Mouse (Mus musculus) embryonic facial prominence, embryonic 12.5 days (tissue): Measurements from ENCODE around the gene Ruvbl1. TPM values are rescaled to one million over a fixed set of nuclear protein-coding genes. Genes with fewer than 3 reads are reported as not detected.

Source experiments
- ATAC-seq: fragments of 200-750 bp; cut with Nextera tagmentation; 2 replicates; pipeline ENCODE4 v1.8.0; 2017; ENCODE audit not compliant: insufficient number of reproducible peaks, insufficient read depth, low FRiP score, low TSS enrichment
- H3K27ac ChIP-seq: fragments of 300-500 bp; sonication (generic); 2 replicates; pipeline ENCODE4 v1.5.1; 2016; ENCODE audit warnings: mild to moderate bottlenecking
- H3K27me3 ChIP-seq: fragments of 300-500 bp; sonication (generic); 2 replicates; pipeline ENCODE4 v1.6.1; 2016; ENCODE audit warnings: mild to moderate bottlenecking, moderate library complexity
- H3K36me3 ChIP-seq: fragments of 300-500 bp; sonication (generic); 2 replicates; pipeline ENCODE4 v1.6.1; 2016; ENCODE audit warnings: mild to moderate bottlenecking
- H3K4me1 ChIP-seq: fragments of 300-500 bp; sonication (generic); 2 replicates; pipeline ENCODE4 v1.6.1; 2016
- H3K4me2 ChIP-seq: fragments of 300-500 bp; sonication (generic); replicated peaks from 2 replicates; pipeline ENCODE4 v1.6.1; 2016; ENCODE audit warnings: mild to moderate bottlenecking, moderate library complexity
- H3K4me3 ChIP-seq: fragments of 300-500 bp; sonication (generic); 2 replicates; pipeline ENCODE4 v1.5.1; 2016; ENCODE audit warnings: mild to moderate bottlenecking
- H3K9ac ChIP-seq: fragments of 300-500 bp; sonication (generic); 2 replicates; pipeline ENCODE4 v1.6.1; 2016; ENCODE audit warnings: mild to moderate bottlenecking, moderate library complexity
- H3K9me3 ChIP-seq: fragments of 300-500 bp; sonication (generic); 2 replicates; pipeline ENCODE4 v1.6.1; 2016; ENCODE audit warnings: mild to moderate bottlenecking, moderate library complexity
- WGBS: fragments of 180-500 bp; shearing (Covaris S2); methylation state at CpG from one replicate; pipeline ENCODE4 v1.1.7; 2016; 5-methylcytosine and 5-hydroxymethylcytosine counted together
- polyA plus RNA-seq: library from polyadenylated mRNA; unstranded; fragments of >200 nt; fragmentation: Nextera tagmentation; extraction: Ambion mirVana; gene quantifications from 2 replicates; pipeline ENCODE4 v1.2.1, GENCODE M21; 2016

Gene Ruvbl1
- polyA plus RNA-seq, 1 experiment from 2014 or later, result 154 TPM

- Histone ChIP-seq H3K4me3 (no peak overlapping the region), H3K4me1 (peaks cover 5% of the 10 kb centered on the region; the same call in 1 of the 2 replicates), H3K36me3 (no peaks in the 10 kb centered on the region), H3K27me3 (no peaks in the 10 kb centered on the region), H3K27ac (no peak overlapping the region), H3K9ac (no peak overlapping the region), H3K9me3 (no peaks in the 10 kb centered on the region), H3K4me2 (no peak overlapping the region)
- 74% methylated on average over 3 of the region's 3 CpGs for WGBS
- no peak for ATAC-seq
Observed at GRCm38 (mm10) chr6:88523043-88523442, 57.8 kb downstream of the Ruvbl1 start.

GRCm38 (mm10) chr6:88523451-88523850 lies 58.2 kb downstream of the Ruvbl1 start:
- Histone ChIP-seq H3K4me2 (no peak overlapping the region), H3K27ac (no peak overlapping the region), H3K4me1 (peaks cover 5% of the 10 kb centered on the region; the same call in 1 of the 2 replicates), H3K9me3 (no peaks in the 10 kb centered on the region), H3K4me3 (no peak overlapping the region), H3K9ac (no peak overlapping the region), H3K27me3 (no peaks in the 10 kb centered on the region; the same call in 1 of the 2 replicates), H3K36me3 (no peaks in the 10 kb centered on the region)
- 92% methylated on average over 3 of the region's 3 CpGs for WGBS
- no peak for ATAC-seq

GRCm38 (mm10) chr6:88524056-88524455 lies 58.8 kb downstream of the Ruvbl1 start:
- Histone ChIP-seq H3K4me2 (no peak overlapping the region), H3K9ac (no peak overlapping the region), H3K27ac (no peak overlapping the region), H3K9me3 (no peaks in the 10 kb centered on the region), H3K36me3 (no peaks in the 10 kb centered on the region), H3K4me1 (peaks cover 5% of the 10 kb centered on the region; the same call in 1 of the 2 replicates), H3K27me3 (no peaks in the 10 kb centered on the region; the same call in 1 of the 2 replicates), H3K4me3 (no peak overlapping the region)
- ATAC-seq, result no peak
- 85% methylated on average over 4 of the region's 4 CpGs for WGBS

GRCm38 (mm10) chr6:88530306-88530705 lies 65.1 kb downstream of the Ruvbl1 start:
- H3K4me3 ChIP-seq, result no peak overlapping the region
- H3K4me2 ChIP-seq, result no peak overlapping the region
- no peak for ATAC-seq
- H3K27me3 ChIP-seq, result no peaks in the 10 kb centered on the region; the same call in 1 of the 2 replicates
- H3K27ac ChIP-seq, result no peak overlapping the region
- H3K9me3 ChIP-seq, result no peaks in the 10 kb centered on the region
- H3K4me1 ChIP-seq, result no peaks in the 10 kb centered on the region
- no peaks in the 10 kb centered on the region for H3K36me3 ChIP-seq
- H3K9ac ChIP-seq, result no peak overlapping the region

GRCm38 (mm10) chr6:88540093-88540755 lies 75.0 kb downstream of the Ruvbl1 start:
- ATAC-seq, result no peak
- Histone ChIP-seq H3K4me1 (no peaks in the 10 kb centered on the region), H3K9me3 (no peaks in the 10 kb centered on the region), H3K27me3 (peaks cover 17% of the 10 kb centered on the region), H3K4me2 (no peak overlapping the region), H3K9ac (no peak overlapping the region), H3K36me3 (no peaks in the 10 kb centered on the region), H3K27ac (no peak overlapping the region), H3K4me3 (no peak overlapping the region)
- WGBS, result 69% methylated on average over 2 of the region's 2 CpGs

- ATAC-seq, result no peak
- 75% methylated on average over 3 of the region's 3 CpGs for WGBS
Observed at GRCm38 (mm10) chr6:88544241-88544640, 79.0 kb downstream of the Ruvbl1 start.

GRCm38 (mm10) chr6:88544644-88545396 lies 79.6 kb downstream of the Ruvbl1 start:
- WGBS, result 37% methylated on average over 11 of the region's 11 CpGs
- H3K4me1 ChIP-seq, result no peaks in the 10 kb centered on the region
- ATAC-seq, result no peak
- H3K4me3 ChIP-seq, result no peak overlapping the region
- H3K9ac ChIP-seq, result no peak overlapping the region
- no peak overlapping the region for H3K4me2 ChIP-seq
- H3K27ac ChIP-seq, result no peak overlapping the region
- H3K27me3 ChIP-seq, result peaks cover 42% of the 10 kb centered on the region
- H3K36me3 ChIP-seq, result no peaks in the 10 kb centered on the region
- H3K9me3 ChIP-seq, result no peaks in the 10 kb centered on the region

More at GRCm38 (mm10) chr6:88544241-88544640, 79.0 kb downstream of the Ruvbl1 start:
- Histone ChIP-seq H3K4me3 (no peak overlapping the region), H3K9me3 (no peaks in the 10 kb centered on the region), H3K36me3 (no peaks in the 10 kb centered on the region), H3K27me3 (peaks cover 42% of the 10 kb centered on the region), H3K4me1 (no peaks in the 10 kb centered on the region), H3K4me2 (no peak overlapping the region), H3K27ac (no peak overlapping the region), H3K9ac (no peak overlapping the region)

- 22% methylated on average over 10 of the region's 10 CpGs for WGBS
- peaks cover 42% of the 10 kb centered on the region for H3K27me3 ChIP-seq
- H3K4me1 ChIP-seq, result no peaks in the 10 kb centered on the region
- ATAC-seq, result no peak
- H3K4me3 ChIP-seq, result no peak overlapping the region
- no peak overlapping the region for H3K4me2 ChIP-seq
- H3K27ac ChIP-seq, result no peak overlapping the region
- no peaks in the 10 kb centered on the region for H3K9me3 ChIP-seq
- H3K9ac ChIP-seq, result no peak overlapping the region
- H3K36me3 ChIP-seq, result no peaks in the 10 kb centered on the region
Observed at GRCm38 (mm10) chr6:88545397-88545790, 80.2 kb downstream of the Ruvbl1 start.

Other genes starting within 250 kb of the Ruvbl1 start
- gene Dnajb8, start 243.1 kb upstream of the Ruvbl1 start, polyA plus RNA-seq, result not detected in 2 replicates
- gene Eefsec, start 18.9 kb upstream of the Ruvbl1 start, polyA plus RNA-seq, result 37.2 and 38.1 TPM in 2 replicates
- gene Sec61a1, start 53.5 kb downstream of the Ruvbl1 start, polyA plus RNA-seq, result 237 and 245 TPM in 2 replicates
- 0.36 TPM in 1 of 2 replicates, not detected in the other for gene Kbtbd12, start 172.5 kb downstream of the Ruvbl1 start, polyA plus RNA-seq